Mouse (Mus musculus): ENCODE data around the gene Phlpp1.

DNA sequence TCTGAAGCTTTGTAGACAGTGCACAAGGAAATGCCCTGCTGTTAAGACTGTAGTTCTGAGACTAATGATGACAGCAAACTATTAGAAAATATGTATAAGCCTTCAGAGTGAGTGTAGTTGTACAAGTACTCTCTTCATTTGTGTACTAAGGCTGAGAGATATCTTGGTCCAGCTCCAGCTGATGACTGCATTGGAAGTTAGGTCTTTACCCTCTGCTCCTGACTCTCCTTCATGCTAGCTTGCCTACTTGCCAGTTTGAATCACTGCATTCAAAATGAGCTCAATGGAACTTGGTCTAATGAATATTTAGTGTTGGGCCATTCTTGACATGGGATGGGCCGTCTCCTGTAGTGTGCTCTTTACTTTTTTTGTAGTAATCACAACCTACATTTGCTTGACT lies 71.8 kb downstream of the Phlpp1 start:
- TF ChIP-seq CTCF (IDR thresholded peaks at IDR 0.05; ENCODE audit: insufficient read depth, low read length) (no peak), POLR2A (IDR thresholded peaks at IDR 0.05; ENCODE audit: borderline replicate concordance, extremely low read depth, low read depth, low read length) (no peak)

Data from lung, adult 2 months (tissue).